Mouse (Mus musculus): ENCODE data around the gene Slc22a21.
"Not testable (repeated sequence)": the region's sequence is repeated elsewhere in the genome, so short reads cannot be mapped to it uniquely, and the experiment has no call there.

Slc22a21 gene

GRCm38 (mm10) chr11:54002147-54002760, 22.1 kb upstream of the Slc22a21 start:
- peak; percentile 74 for DNase-seq (ENCODE audit: low read depth, low spot score)

DNA sequence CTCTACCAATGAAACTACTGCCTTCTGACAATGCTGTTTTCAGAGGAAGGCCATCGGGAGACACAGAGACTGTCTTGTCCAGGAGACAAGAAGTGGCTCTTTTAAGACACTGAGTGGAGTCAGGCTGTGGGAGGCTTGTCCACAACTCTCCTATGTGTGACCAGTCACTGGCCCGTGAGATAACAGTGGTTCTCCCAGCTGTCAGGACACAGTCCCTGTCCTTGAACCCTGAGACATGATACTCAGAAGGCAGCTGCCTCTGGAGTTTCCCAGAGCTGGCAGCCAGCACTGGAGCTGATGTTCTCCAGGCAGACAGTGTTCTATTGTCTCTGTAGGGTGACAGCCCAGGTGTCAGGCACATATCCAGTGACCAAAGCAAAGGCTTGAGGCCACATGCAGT, 17.5 kb upstream of the Slc22a21 start:
- DNase-seq (ENCODE audit: low read depth, low spot score) = no peak

DNA sequence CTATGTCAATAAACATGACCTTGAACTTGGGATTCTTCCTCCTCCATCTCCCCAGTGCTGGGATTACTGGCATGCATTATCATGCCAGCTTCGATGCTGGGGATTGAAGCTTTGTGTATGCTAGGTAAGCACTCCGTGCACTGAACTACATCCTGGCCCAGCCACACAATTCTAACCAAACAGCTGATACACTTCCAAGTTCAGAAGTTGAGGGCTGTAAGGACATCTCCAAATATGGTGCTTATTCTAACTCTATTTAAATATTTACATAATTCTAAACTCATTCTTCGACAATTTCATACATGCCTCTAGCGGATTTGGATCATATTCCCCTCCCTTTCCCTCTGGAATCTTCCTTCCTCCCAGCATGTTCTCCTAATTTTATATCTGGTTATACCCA, 12.1 kb upstream of the Slc22a21 start:
- DNase-seq (ENCODE audit: low read depth, low spot score) = no peak

DNA sequence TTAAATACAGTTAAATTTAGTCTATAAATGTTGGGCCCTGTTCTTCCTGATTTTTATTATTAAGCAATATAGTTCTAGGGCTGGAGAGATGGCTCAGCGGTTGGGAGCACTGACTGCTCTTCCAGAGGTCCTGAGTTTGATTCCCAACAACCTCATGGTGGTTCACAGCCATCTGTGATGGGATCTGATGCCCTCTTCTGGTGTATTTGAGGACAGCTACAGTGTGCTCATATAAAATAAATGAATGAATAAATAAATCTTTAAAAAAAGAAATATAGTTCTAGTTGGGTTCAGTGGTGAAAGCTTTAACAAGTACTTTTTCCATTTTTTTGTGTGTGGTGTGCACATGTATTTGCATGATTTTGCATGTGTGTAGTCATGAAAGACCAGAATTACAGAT, 9.1 kb upstream of the Slc22a21 start:
- DNase-seq (ENCODE audit: low read depth, low spot score) = no peak

DNA sequence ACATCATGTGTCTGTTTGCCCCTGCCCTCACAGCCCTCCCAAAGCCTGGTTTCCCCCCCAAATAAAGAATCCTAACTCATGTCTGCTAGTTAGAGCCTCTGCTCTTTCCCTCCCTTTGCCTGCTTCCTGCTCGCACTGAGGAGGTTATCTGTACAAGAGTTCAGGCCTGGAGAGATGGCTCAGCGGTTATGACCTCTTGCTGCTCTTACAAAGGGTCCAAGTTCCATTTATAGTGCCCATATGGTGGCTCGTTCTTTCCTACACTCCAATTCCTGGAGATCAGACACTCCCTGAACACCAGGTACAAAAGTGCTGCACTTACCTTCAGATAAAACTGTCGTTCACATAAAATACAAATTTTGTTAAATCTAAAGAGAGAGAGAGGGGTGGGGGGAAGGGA, 7.9 kb upstream of the Slc22a21 start:
- no peak for DNase-seq (ENCODE audit: low read depth, low spot score)

DNA sequence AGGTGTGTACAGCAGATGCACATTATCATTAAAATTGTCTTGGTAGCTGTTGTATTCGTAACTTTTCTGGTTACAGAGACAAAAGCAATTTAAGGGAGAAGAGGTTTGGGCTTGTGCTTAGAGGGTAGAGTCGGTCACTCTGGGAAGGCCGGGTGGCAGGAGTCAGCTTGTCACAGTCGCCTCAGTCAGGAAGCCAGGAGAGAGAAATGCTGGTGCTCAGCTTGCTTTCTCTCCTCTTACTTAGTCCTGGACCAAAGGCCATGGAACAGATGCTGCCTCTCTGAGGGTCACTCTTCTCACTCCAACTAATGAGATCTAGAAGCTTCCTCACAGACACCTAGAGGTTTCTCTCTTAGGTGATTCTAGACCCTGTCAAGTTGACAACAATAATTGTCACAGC, 1.3 kb upstream of the Slc22a21 start:
- DNase-seq (ENCODE audit: low read depth, low spot score) = no peak

DNA sequence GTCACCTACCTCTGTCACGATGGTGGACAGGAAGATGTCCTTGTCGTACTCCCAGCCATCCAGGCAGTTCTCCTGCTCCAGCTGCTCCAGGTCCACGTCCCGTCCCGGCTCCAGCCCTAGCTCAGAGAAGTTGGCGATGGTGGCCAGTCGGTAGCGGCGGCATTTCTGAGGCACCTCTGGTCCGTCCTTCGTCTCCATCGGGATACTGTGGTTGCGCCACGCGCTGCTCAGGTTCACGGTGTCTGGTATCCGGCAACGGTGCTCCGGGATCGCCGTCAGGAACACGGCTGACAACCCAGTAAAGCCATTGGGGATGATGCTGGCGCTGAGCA, 710 bp downstream of the Slc22a21 start:
- DNase-seq (ENCODE audit: low read depth, low spot score) = not testable (repeated sequence)

DNA sequence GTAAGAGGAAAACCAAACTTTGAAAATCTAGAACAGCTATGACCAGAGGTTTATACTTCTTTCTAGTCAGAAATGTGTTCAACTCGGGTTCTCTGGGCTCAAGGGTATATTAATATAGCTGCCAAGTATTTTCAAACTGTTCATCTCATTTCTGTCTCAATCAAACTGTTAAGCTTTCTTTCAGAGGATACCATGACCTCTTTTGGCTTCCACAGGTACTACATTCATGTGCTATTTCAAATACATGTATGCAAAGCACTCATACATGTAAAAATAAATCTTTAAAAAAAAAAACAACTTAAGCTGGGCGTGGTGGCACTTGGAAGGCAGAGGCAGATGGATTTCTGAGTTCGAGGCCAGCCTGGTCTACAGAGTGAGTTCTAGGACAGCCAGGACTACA, 2.5 kb downstream of the Slc22a21 start:
- DNase-seq (ENCODE audit: low read depth, low spot score) = no peak

GRCm38 (mm10) chr11:53975559-53975958, 4.6 kb downstream of the Slc22a21 start:
- no peak for DNase-seq (ENCODE audit: low read depth, low spot score)

DNA sequence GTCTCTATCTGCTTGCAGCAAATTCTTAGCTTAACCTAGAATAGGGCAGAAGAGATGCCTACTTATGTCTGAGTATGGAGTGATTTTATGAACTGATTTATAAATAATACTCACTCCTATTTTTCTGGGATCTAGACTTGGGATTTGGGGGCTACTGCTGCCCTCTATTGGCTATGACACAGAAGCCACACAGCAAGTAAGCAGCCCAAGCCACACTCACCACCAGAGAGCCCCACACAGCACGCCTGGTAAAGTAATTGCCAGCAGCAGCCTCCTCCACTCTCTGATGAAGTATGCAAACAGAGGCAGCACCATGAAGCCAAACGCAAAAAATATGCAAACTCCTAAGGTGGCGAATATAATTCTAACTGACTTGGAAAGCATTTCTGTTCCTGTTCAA, 21.1 kb downstream of the Slc22a21 start:
- no peak for DNase-seq (ENCODE audit: low read depth, low spot score)

- DNase-seq (ENCODE audit: low read depth, low spot score) = peak; percentile 9
Measured at GRCm38 (mm10) chr11:53958176-53958575, 22.0 kb downstream of the Slc22a21 start.

GRCm38 (mm10) chr11:53956636-53957035, 23.5 kb downstream of the Slc22a21 start:
- no peak for DNase-seq (ENCODE audit: low read depth, low spot score)

- DNase-seq (ENCODE audit: low read depth, low spot score) = no peak
Measured at GRCm38 (mm10) chr11:53954653-53955052, 25.5 kb downstream of the Slc22a21 start.

DNA sequence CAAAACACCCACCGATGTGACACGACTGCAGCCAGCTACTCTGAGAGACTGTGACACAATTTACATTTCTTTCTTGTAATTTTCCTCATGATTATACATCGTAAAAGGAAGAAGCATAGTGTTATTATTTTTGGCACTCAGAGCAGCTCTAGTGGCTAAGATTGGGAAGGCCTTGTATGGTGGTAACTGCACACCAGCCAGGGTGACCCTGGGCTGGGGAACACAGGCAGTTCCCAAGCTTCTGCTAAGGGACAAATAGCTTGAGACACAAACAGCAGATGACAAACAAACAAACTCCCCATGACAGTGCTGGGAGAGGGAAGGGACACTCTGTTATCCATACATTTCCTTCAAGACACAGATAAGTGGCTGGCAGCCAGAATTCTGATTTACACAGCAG, 30.0 kb downstream of the Slc22a21 start:
- DNase-seq (ENCODE audit: low read depth, low spot score) = not testable (repeated sequence)

- not testable (repeated sequence) for DNase-seq (ENCODE audit: low read depth, low spot score)
Measured at GRCm38 (mm10) chr11:53931944-53932318, 48.2 kb downstream of the Slc22a21 start.

- DNase-seq (ENCODE audit: low read depth, low spot score) = peak; percentile 49
Measured at GRCm38 (mm10) chr11:53931091-53931943, 48.8 kb downstream of the Slc22a21 start.

DNA sequence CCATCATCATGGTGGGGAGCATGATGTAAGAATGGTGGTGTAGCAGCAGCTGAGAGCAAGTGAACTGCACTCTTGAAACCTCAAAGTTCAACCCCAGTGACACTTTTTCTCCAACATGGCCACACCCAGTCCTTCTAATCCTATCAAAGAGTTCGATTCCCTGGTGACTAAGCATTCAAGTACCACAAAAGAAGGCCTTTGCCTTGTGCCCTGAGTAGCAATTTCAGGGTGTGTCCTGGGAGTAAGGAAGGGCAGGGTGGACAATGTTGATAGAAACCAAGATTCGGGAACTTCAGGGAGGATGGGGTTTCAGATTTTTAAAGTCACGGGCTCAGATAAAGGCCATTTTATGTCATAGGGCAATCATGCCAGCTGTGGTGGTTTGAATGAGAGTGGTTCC, 50.4 kb downstream of the Slc22a21 start:
- DNase-seq (ENCODE audit: low read depth, low spot score) = no peak

GRCm38 (mm10) chr11:53928585-53928984, 51.5 kb downstream of the Slc22a21 start:
- no peak for DNase-seq (ENCODE audit: low read depth, low spot score)

- DNase-seq (ENCODE audit: low read depth, low spot score) = no peak
Measured at GRCm38 (mm10) chr11:53926303-53926702, 53.8 kb downstream of the Slc22a21 start.

DNA sequence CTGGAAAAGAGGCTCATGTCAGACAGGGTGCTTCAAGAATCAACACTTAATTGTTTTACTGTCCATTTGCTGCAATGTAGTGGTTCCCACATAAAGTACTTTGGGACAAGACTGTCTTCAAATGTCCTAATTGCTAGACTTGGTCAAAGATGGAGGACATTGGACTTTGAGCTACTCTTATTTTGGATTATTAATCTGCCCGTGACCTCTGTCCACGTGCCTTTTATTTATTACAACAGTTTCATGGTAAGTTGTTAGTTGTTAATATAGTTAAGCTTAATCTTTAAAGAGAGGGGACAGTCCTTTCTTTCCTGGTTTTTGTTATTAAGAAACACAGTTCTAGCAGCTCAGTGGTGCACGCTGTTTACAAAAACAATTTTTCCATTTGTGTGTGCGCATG, 61.3 kb downstream of the Slc22a21 start:
- DNase-seq (ENCODE audit: low read depth, low spot score) = no peak

GRCm38 (mm10) chr11:53911011-53911410, 69.1 kb downstream of the Slc22a21 start:
- DNase-seq (ENCODE audit: low read depth, low spot score) = no peak

- no peak for DNase-seq (ENCODE audit: low read depth, low spot score)
Measured at GRCm38 (mm10) chr11:53908686-53909085, 71.4 kb downstream of the Slc22a21 start.

- no peak for DNase-seq (ENCODE audit: low read depth, low spot score)
Measured at GRCm38 (mm10) chr11:53904534-53904925, 75.6 kb downstream of the Slc22a21 start.

Measured in CD4-positive helper T cell, adult 2 months (primary cell).